In the genomic region with DNA sequence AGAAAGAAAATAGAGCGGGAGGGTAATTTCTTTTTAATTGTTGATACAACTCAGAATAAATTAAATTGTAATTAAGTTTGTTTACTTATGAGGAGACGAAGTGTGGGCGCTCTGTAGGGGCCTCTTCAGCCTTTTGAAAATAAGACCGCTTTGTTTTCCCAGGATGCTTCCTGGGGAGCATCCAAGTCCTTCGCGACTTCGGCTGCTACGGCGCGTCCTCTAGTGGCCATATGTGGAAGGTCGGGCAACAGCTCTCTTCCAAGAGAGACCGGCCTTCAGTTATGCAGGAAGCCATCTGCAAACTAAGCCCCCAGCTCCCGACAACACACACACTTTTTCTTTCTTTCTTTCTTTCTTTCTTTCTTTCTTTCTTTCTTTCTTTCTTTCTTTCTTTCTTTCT, we compare ENCODE assay signal across 9 mouse cellular contexts. TPM values are rescaled to one million over a fixed set of nuclear protein-coding genes. Genes with fewer than 3 reads are reported as not detected.
DNase-seq lines count a peak whose midpoint lies in the region; ATAC-seq and TF ChIP-seq lines count a peak whose summit lies in the region.
"Had no signal": no experiment of that assay in that cellular context is flagged by ENCODE, and none has a peak within 500 bp of the region (broad histone marks: within the 10 kb centered on the region; RNA-seq: fewer than 3 reads in every experiment).

No protein-coding gene starts in this region.

- no peak overlapping the region for H3K9ac ChIP-seq in forebrain, embryonic 11.5 days (ENCODE audit: low read length)

- DNase-seq in CD4-positive helper T cell, adult 2 months (ENCODE audit: low read depth, low spot score) = peak; percentile 67
- DNase-seq in forebrain, embryonic 11.5 days (ENCODE audit: low spot score) = peak; percentile 90
- peak; percentile 87 to 92 for DNase-seq in heart, postnatal 10 days
- DNase-seq in kidney, postnatal 4 days = peak; percentile 93
- DNase-seq in lung, adult 18-20 months = peak; percentile 70 to 76
- peak; percentile 81 for DNase-seq in testis, postnatal 14 days (ENCODE audit: low spot score)

- TF ChIP-seq POLR2A in bone marrow macrophage, adult 2 months (IDR thresholded peaks at IDR 0.05; ENCODE audit: borderline replicate concordance, low read depth, low read length) = no peak

- peak overlapping the region; percentile 35; the same call in 1 of the 2 replicates for H3K4me2 ChIP-seq in forebrain, embryonic 11.5 days (ENCODE audit: low read depth, low read length, severe bottlenecking)

- H3K27me3 ChIP-seq in forebrain, embryonic 11.5 days (ENCODE audit: control insufficient read depth, insufficient read depth, low read length) = no peaks in the 10 kb centered on the region

- 2% methylated on average over 13 of the region's 13 CpGs for WGBS in forebrain, embryonic 11.5 days

- H3K9me3 ChIP-seq in forebrain, embryonic 11.5 days (ENCODE audit: control insufficient read depth, low read length) = no peaks in the 10 kb centered on the region; the same call in 1 of the 2 replicates

- H3K4me1 ChIP-seq in bone marrow macrophage, adult 2 months (ENCODE audit: control insufficient read depth, insufficient read depth, low read length) = peaks cover 2% of the 10 kb centered on the region; the same call in 1 of the 2 replicates
- peaks cover 3% of the 10 kb centered on the region; the same call in 1 of the 2 replicates for H3K4me1 ChIP-seq in forebrain, embryonic 11.5 days (replicated peaks; ENCODE audit: control insufficient read depth, insufficient read depth, low read length)

- peak; percentile 87 for ATAC-seq in forebrain, embryonic 11.5 days (replicated peaks; ENCODE audit: low FRiP score)
- peak; percentile 55; the same call in 1 of the 2 replicates for ATAC-seq in neutrophil, adult 5-6 weeks (ENCODE audit: extremely low read depth, insufficient number of reproducible peaks, low FRiP score, poor library complexity, severe bottlenecking)

- H3K27ac ChIP-seq in bone marrow macrophage, adult 2 months (ENCODE audit: insufficient read depth, low read depth, low read length) = no peak overlapping the region
- no peak overlapping the region for H3K27ac ChIP-seq in forebrain, embryonic 11.5 days (ENCODE audit: low read depth, low read length)

- TF ChIP-seq CTCF in bone marrow macrophage, adult 2 months (IDR thresholded peaks at IDR 0.05; ENCODE audit: low read depth, low read length) = peak; percentile 92

- intact Hi-C loops in heart, postnatal 10 days (cut with DNase I) = loop anchor here (1.0 to 5.0 kb wide), 3 partner anchors 79 to 145 kb away; no protein-coding TSS in a partner anchor

- no peak overlapping the region for H3K4me3 ChIP-seq in bone marrow macrophage, adult 2 months (ENCODE audit: insufficient read depth, low read length)
- no peak overlapping the region for H3K4me3 ChIP-seq in forebrain, embryonic 11.5 days (ENCODE audit: low read depth, low read length)
- H3K4me3 ChIP-seq: erythroblast, embryonic 14.5 days had no signal

- no peaks in the 10 kb centered on the region for H3K36me3 ChIP-seq in forebrain, embryonic 11.5 days (ENCODE audit: control insufficient read depth, insufficient read depth, low read length)

RNA-seq across cellular contexts. Expression of gene Smg1, which starts 54.1 kb away (rescaled TPM):
- 43.2 and 49.6 TPM in 2 replicates for polyA plus RNA-seq in bone marrow macrophage, adult 2 months (2012; ENCODE audit: insufficient read depth, insufficient read length, missing spikeins)
- polyA plus RNA-seq in forebrain, embryonic 11.5 days (2014; fragmentation: Nextera tagmentation; extraction: Ambion mirVana) = 20.0 and 22.4 TPM in 2 replicates
- total RNA-seq in heart, postnatal 10 days (2021) = 10 to 100 TPM; 52.3 to 57.2 TPM
- total RNA-seq in neutrophil, adult 5-6 weeks (2017) = 169 and 178 TPM in 2 replicates
